Mouse (Mus musculus) small intestine, adult 2 months (tissue): ENCODE data around the gene Acaca. TPM values are rescaled to one million over a fixed set of nuclear protein-coding genes. Genes with fewer than 3 reads are reported as not detected.

ENCODE experiments used
- H3K27ac ChIP-seq: fragments of 200-500 bp; 2 replicates; pipeline ENCODE4 v1.5.1; 2012; ENCODE audit warnings: low read depth, low read length, control low read depth, inconsistent platforms; ENCODE audit not compliant: insufficient read depth
- H3K27me3 ChIP-seq: fragments of 200-500 bp; 2 replicates; pipeline ENCODE4 v1.6.1; 2012; ENCODE audit warnings: mild to moderate bottlenecking, moderate library complexity, low read length, inconsistent platforms; ENCODE audit not compliant: control insufficient read depth, insufficient read depth
- H3K36me3 ChIP-seq: fragments of 200-500 bp; 2 replicates; pipeline ENCODE4 v1.6.1; 2012; ENCODE audit warnings: mild to moderate bottlenecking, low read length, control low read depth, inconsistent platforms; ENCODE audit not compliant: control insufficient read depth, insufficient read depth
- H3K4me1 ChIP-seq: fragments of 200-500 bp; 2 replicates; pipeline ENCODE4 v1.6.1; 2012; ENCODE audit warnings: low read length, inconsistent platforms, mixed read lengths; ENCODE audit not compliant: control insufficient read depth, insufficient read depth, insufficient read length
- H3K4me3 ChIP-seq: fragments of 200-500 bp; 2 replicates; pipeline ENCODE4 v1.5.1; 2012; ENCODE audit warnings: low read depth, mild to moderate bottlenecking, control low read depth, inconsistent platforms, low read length, moderate library complexity
- CTCF ChIP-seq: fragments of 200-500 bp; IDR thresholded peaks from 2 replicates; pipeline ENCODE4 v1.5.1; 2012; ENCODE audit warnings: low read depth, mild to moderate bottlenecking, control low read depth, inconsistent platforms, low read length, moderate library complexity, mixed read lengths; ENCODE audit not compliant: insufficient replicate concordance, insufficient read length; ENCODE audit errors: extremely low read depth
- POLR2A ChIP-seq: fragments of 200-500 bp; IDR thresholded peaks from 2 replicates; pipeline ENCODE4 v1.6.1; 2012; ENCODE audit warnings: low read depth, mild to moderate bottlenecking, control low read depth, inconsistent platforms, low read length, moderate library complexity
- WGBS: fragments of 180-500 bp; shearing (Covaris S2); methylation state at CpG from one replicate; pipeline ENCODE4 v1.1.7; 2018; 5-methylcytosine and 5-hydroxymethylcytosine counted together
- polyA plus RNA-seq: library from polyadenylated mRNA; depleted of rRNA; stranded (reverse); fragments of >200 nt; gene quantifications from 2 replicates; pipeline ENCODE4 v1.2.3, GENCODE M21; 2012

Acaca gene
- polyA plus RNA-seq, 1 experiment = 4.0 TPM

- TF ChIP-seq CTCF (no peak), POLR2A (no peak)
- no peaks in the 10 kb centered on the region for H3K36me3 ChIP-seq
- 91% methylated on average over 8 of the region's 8 CpGs for WGBS
- no peak overlapping the region for H3K4me3 ChIP-seq
- H3K27ac ChIP-seq = no peak overlapping the region
- no peaks in the 10 kb centered on the region for H3K4me1 ChIP-seq
- H3K27me3 ChIP-seq = no peaks in the 10 kb centered on the region
These were observed 61.2 kb downstream of the Acaca start for GRCm38 (mm10) chr11:84190581-84191233.

GRCm38 (mm10) chr11:84193249-84193648 lies 63.8 kb downstream of the Acaca start:
- TF ChIP-seq POLR2A (no peak), CTCF (no peak)
- no peaks in the 10 kb centered on the region for H3K4me1 ChIP-seq
- H3K27ac ChIP-seq = no peak overlapping the region
- 88% methylated on average over 10 of the region's 10 CpGs for WGBS
- H3K36me3 ChIP-seq = peaks cover 3% of the 10 kb centered on the region; the same call in 1 of the 2 replicates
- H3K27me3 ChIP-seq = no peaks in the 10 kb centered on the region
- no peak overlapping the region for H3K4me3 ChIP-seq

- no peak overlapping the region for H3K4me3 ChIP-seq
- peaks cover 3% of the 10 kb centered on the region; the same call in 1 of the 2 replicates for H3K36me3 ChIP-seq
- TF ChIP-seq POLR2A = no peak
- no peak for TF ChIP-seq CTCF
- H3K27me3 ChIP-seq = no peaks in the 10 kb centered on the region
- H3K4me1 ChIP-seq = no peaks in the 10 kb centered on the region
- 88% methylated on average over 3 of the region's 3 CpGs for WGBS
- H3K27ac ChIP-seq = no peak overlapping the region
These were observed 65.3 kb downstream of the Acaca start for GRCm38 (mm10) chr11:84194751-84195150.

- H3K4me3 ChIP-seq = no peak overlapping the region
- H3K27ac ChIP-seq = no peak overlapping the region
- no peaks in the 10 kb centered on the region for H3K4me1 ChIP-seq
- TF ChIP-seq CTCF (no peak), POLR2A (no peak)
- H3K27me3 ChIP-seq = no peaks in the 10 kb centered on the region
- 90% methylated on average over 3 of the region's 3 CpGs for WGBS
- peaks cover 3% of the 10 kb centered on the region; the same call in 1 of the 2 replicates for H3K36me3 ChIP-seq
These were observed 68.3 kb downstream of the Acaca start for GRCm38 (mm10) chr11:84197607-84198402.

GRCm38 (mm10) chr11:84205776-84206175 lies 76.3 kb downstream of the Acaca start:
- Histone ChIP-seq H3K27ac (no peak overlapping the region), H3K27me3 (no peaks in the 10 kb centered on the region), H3K36me3 (peaks cover 2% of the 10 kb centered on the region; the same call in 1 of the 2 replicates), H3K4me3 (no peak overlapping the region), H3K4me1 (no peaks in the 10 kb centered on the region)
- 58% methylated on average over 4 of the region's 4 CpGs for WGBS
- TF ChIP-seq POLR2A (no peak), CTCF (no peak)

- no peaks in the 10 kb centered on the region for H3K27me3 ChIP-seq
- 96% methylated on average over 6 of the region's 6 CpGs for WGBS
These were observed 81.4 kb downstream of the Acaca start for GRCm38 (mm10) chr11:84210876-84211275.

GRCm38 (mm10) chr11:84218951-84219350 lies 89.5 kb downstream of the Acaca start:
- no peak overlapping the region for H3K27ac ChIP-seq
- H3K4me1 ChIP-seq = no peaks in the 10 kb centered on the region
- WGBS = 79% methylated on average over 4 of the region's 4 CpGs
- no peak for TF ChIP-seq POLR2A
- TF ChIP-seq CTCF = no peak
- H3K36me3 ChIP-seq = peaks cover 3% of the 10 kb centered on the region; the same call in 1 of the 2 replicates
- no peaks in the 10 kb centered on the region for H3K27me3 ChIP-seq
- H3K4me3 ChIP-seq = no peak overlapping the region

More at GRCm38 (mm10) chr11:84210876-84211275, 81.4 kb downstream of the Acaca start:
- Histone ChIP-seq H3K27ac (no peak overlapping the region), H3K36me3 (no peaks in the 10 kb centered on the region), H3K4me3 (no peak overlapping the region), H3K4me1 (no peaks in the 10 kb centered on the region)
- TF ChIP-seq CTCF = no peak
- TF ChIP-seq POLR2A = no peak
